Mouse (Mus musculus) liver, postnatal 0 days (tissue): ENCODE data around the gene Tnik.

ENCODE experiments used
- CTCF ChIP-seq: sonication (generic); IDR thresholded peaks from 2 replicates; pipeline ENCODE4 v1.5.1; 2016; ENCODE audit warnings: antibody characterized with exemption, low read depth
- EP300 ChIP-seq: IDR thresholded peaks from 2 replicates; pipeline ENCODE4 v1.6.1; 2016; ENCODE audit warnings: antibody characterized with exemption, low read depth, mild to moderate bottlenecking

DNA sequence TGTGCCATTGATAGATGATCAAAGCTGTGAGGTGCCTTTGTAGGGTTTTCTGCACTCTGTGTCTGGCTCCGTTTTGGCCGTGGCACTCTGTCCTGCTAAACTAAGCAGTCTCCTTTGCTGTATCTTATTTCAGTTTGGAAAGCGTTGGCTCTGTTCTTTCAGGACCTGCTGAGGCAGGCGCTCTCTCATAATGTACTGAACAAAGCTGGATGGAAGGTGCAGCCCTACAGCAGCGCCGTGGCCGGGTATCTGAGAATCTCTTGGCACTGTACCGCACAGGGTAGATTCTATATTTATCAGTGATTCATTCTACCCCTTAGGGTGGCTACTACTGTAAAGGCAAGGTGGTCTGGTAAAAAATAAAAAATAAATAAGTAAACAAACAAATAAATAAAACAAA, 193.8 kb downstream of the Tnik start:
- TF ChIP-seq CTCF (no peak), EP300 (no peak)
